13 mouse cellular contexts compared by ENCODE assay signal in genomic region chr4:139582903-139583302, GRCm38 (mm10). TPM values are rescaled to one million over a fixed set of nuclear protein-coding genes. Genes with fewer than 3 reads are reported as not detected.
DNase-seq lines count a peak whose midpoint lies in the region; ATAC-seq and TF ChIP-seq lines count a peak whose summit lies in the region.
"Had no signal": no experiment of that assay in that cellular context is flagged by ENCODE, and none has a peak within 500 bp of the region (broad histone marks: within the 10 kb centered on the region; RNA-seq: fewer than 3 reads in every experiment).

No protein-coding gene starts in this region.

- no peaks in the 10 kb centered on the region for H3K36me3 ChIP-seq in heart, embryonic 13.5 days
- H3K36me3 ChIP-seq in liver, postnatal 0 days (replicated peaks; ENCODE audit: insufficient read depth, low read length): no peaks in the 10 kb centered on the region
- H3K36me3 ChIP-seq in embryonic facial prominence, embryonic 15.5 days: no peaks in the 10 kb centered on the region

- no peak for TF ChIP-seq EP300 in liver, postnatal 0 days (IDR thresholded peaks at IDR 0.05; ENCODE audit: low read depth)

- intact Hi-C loops in heart, postnatal 36 days (cut with DNase I): no loop called here

- H3K9me3 ChIP-seq in heart, embryonic 13.5 days: no peaks in the 10 kb centered on the region
- H3K9me3 ChIP-seq in liver, postnatal 0 days (ENCODE audit: low read length): no peaks in the 10 kb centered on the region
- no peaks in the 10 kb centered on the region for H3K9me3 ChIP-seq in embryonic facial prominence, embryonic 15.5 days (replicated peaks)

- peaks cover 100% of the 10 kb centered on the region for H3K4me1 ChIP-seq in heart, embryonic 13.5 days
- H3K4me1 ChIP-seq in liver, postnatal 0 days (ENCODE audit: insufficient read depth): peaks cover 60% of the 10 kb centered on the region
- H3K4me1 ChIP-seq in brown adipose tissue, adult 24 weeks (ENCODE audit: control insufficient read depth, insufficient read depth, insufficient read length, low read length): peaks cover 86% of the 10 kb centered on the region
- peaks cover 79% of the 10 kb centered on the region for H3K4me1 ChIP-seq in embryonic facial prominence, embryonic 15.5 days

- ATAC-seq in heart, embryonic 13.5 days (ENCODE audit: extremely low read depth, insufficient number of reproducible peaks, low FRiP score, low TSS enrichment): no peak
- no peak for ATAC-seq in liver, postnatal 0 days
- no peak for ATAC-seq in embryonic facial prominence, embryonic 15.5 days (ENCODE audit: insufficient number of reproducible peaks, low FRiP score, low TSS enrichment, low read depth)

- H3K4me2 ChIP-seq in heart, embryonic 13.5 days: no peak overlapping the region
- no peak overlapping the region for H3K4me2 ChIP-seq in liver, postnatal 0 days (ENCODE audit: low read depth, low read length)
- no peak overlapping the region for H3K4me2 ChIP-seq in embryonic facial prominence, embryonic 15.5 days (replicated peaks)

- peak; percentile 47 for TF ChIP-seq CTCF in liver, postnatal 0 days (IDR thresholded peaks at IDR 0.05; ENCODE audit: low read depth)

- no peak overlapping the region for H3K27ac ChIP-seq in heart, embryonic 13.5 days (replicated peaks)
- H3K27ac ChIP-seq in liver, postnatal 0 days (ENCODE audit: low read depth): 0 out of 2 replicates have a peak overlapping the region, but pooled peaks have one; percentile 77
- H3K27ac ChIP-seq in brown adipose tissue, adult 24 weeks (replicated peaks; ENCODE audit: low read depth, low read length): peak overlapping the region; percentile 44
- H3K27ac ChIP-seq in embryonic facial prominence, embryonic 15.5 days (replicated peaks): peak overlapping the region; percentile 35

- no peak for DNase-seq in heart, postnatal 36 days
- DNase-seq in liver, postnatal 0 days: no peak
- DNase-seq in liver: no peak
- DNase-seq in natural killer cell, adult 2 months (ENCODE audit: low spot score in 2 of 2): no peak
- DNase-seq: kidney, adult 18-20 months; thymus, adult 2 months had no signal

- no peak overlapping the region for H3K4me3 ChIP-seq in heart, embryonic 13.5 days
- no peak overlapping the region for H3K4me3 ChIP-seq in liver, postnatal 0 days (ENCODE audit: low read depth, low read length)
- H3K4me3 ChIP-seq in brown adipose tissue, adult 24 weeks (ENCODE audit: insufficient read depth, low read depth, low read length): no peak overlapping the region
- no peak overlapping the region for H3K4me3 ChIP-seq in embryonic facial prominence, embryonic 15.5 days (replicated peaks)
- H3K4me3 ChIP-seq: myocyte had no signal

- peak overlapping the region; percentile 11; the same call in 1 of the 2 replicates for H3K9ac ChIP-seq in heart, embryonic 13.5 days
- peak overlapping the region; percentile 21; the same call in 1 of the 2 replicates for H3K9ac ChIP-seq in liver, postnatal 0 days (replicated peaks)
- H3K9ac ChIP-seq in embryonic facial prominence, embryonic 15.5 days: no peak overlapping the region

- H3K27me3 ChIP-seq in heart, embryonic 13.5 days (replicated peaks): no peaks in the 10 kb centered on the region
- H3K27me3 ChIP-seq in liver, postnatal 0 days (ENCODE audit: insufficient read depth, low read length): no peaks in the 10 kb centered on the region; the same call in 1 of the 2 replicates
- H3K27me3 ChIP-seq in embryonic facial prominence, embryonic 15.5 days: no peaks in the 10 kb centered on the region

- 68% methylated on average over 3 of the region's 3 CpGs for WGBS in heart, embryonic 13.5 days
- WGBS in liver, postnatal 0 days (ENCODE audit: insufficient replicate concordance): 69% methylated on average over 3 of the region's 3 CpGs
- WGBS in embryonic facial prominence, embryonic 15.5 days: 52% methylated on average over 3 of the region's 3 CpGs

RNA-seq across cellular contexts. Expression of gene Gm21969, which starts 20.1 kb away (rescaled TPM):
- not detected in 2 replicates for polyA plus RNA-seq in heart, embryonic 13.5 days (2015; fragmentation: Nextera tagmentation; extraction: Ambion mirVana)
- total RNA-seq in heart, postnatal 36 days (2021): not detected
- polyA plus RNA-seq in liver, postnatal 0 days (2015; fragmentation: Nextera tagmentation; extraction: Ambion mirVana): 0.04 TPM in 1 of 2 replicates, not detected in the other
- not detected in 2 replicates for polyA plus RNA-seq in brown adipose tissue, adult 24 weeks (2012; ENCODE audit: insufficient read depth, insufficient read length, missing spikeins)
- not detected in 2 replicates for polyA plus RNA-seq in embryonic facial prominence, embryonic 15.5 days (2015; fragmentation: Nextera tagmentation; extraction: Ambion mirVana)
- total RNA-seq: layer of hippocampus, postnatal 14 days; megakaryocyte, adult 5-6 weeks had no signal
- polyA plus RNA-seq: limb, embryonic 11.5 days; thymus, adult 2 months had no signal

RNA-seq across cellular contexts. Expression of gene Aldh4a1, which starts 39.8 kb away (rescaled TPM):
- 18.8 and 23.2 TPM in 2 replicates for polyA plus RNA-seq in heart, embryonic 13.5 days (2015; fragmentation: Nextera tagmentation; extraction: Ambion mirVana)
- 10 to 100 TPM; 73.7 to 76.3 TPM for total RNA-seq in heart, postnatal 36 days (2021)
- 81.2 and 86.3 TPM in 2 replicates for polyA plus RNA-seq in liver, postnatal 0 days (2015; fragmentation: Nextera tagmentation; extraction: Ambion mirVana)
- polyA plus RNA-seq in brown adipose tissue, adult 24 weeks (2012; ENCODE audit: insufficient read depth, insufficient read length, missing spikeins): 72.9 and 74.8 TPM in 2 replicates
- polyA plus RNA-seq in embryonic facial prominence, embryonic 15.5 days (2015; fragmentation: Nextera tagmentation; extraction: Ambion mirVana): 37.1 and 37.7 TPM in 2 replicates

RNA-seq across cellular contexts. Expression of gene Iffo2, which starts 52.6 kb away (rescaled TPM):
- polyA plus RNA-seq in heart, embryonic 13.5 days (2015; fragmentation: Nextera tagmentation; extraction: Ambion mirVana): 2.8 and 3.2 TPM in 2 replicates
- total RNA-seq in heart, postnatal 36 days (2021): 1 to 10 TPM; 5.7 to 6.0 TPM
- 1.2 and 2.0 TPM in 2 replicates for polyA plus RNA-seq in liver, postnatal 0 days (2015; fragmentation: Nextera tagmentation; extraction: Ambion mirVana)
- 8.0 and 10.7 TPM in 2 replicates for polyA plus RNA-seq in brown adipose tissue, adult 24 weeks (2012; ENCODE audit: insufficient read depth, insufficient read length, missing spikeins)
- 5.1 and 5.8 TPM in 2 replicates for polyA plus RNA-seq in embryonic facial prominence, embryonic 15.5 days (2015; fragmentation: Nextera tagmentation; extraction: Ambion mirVana)
